Comparison of ENCODE assay signal across 11 mouse cellular contexts in genomic region chr1:74901686-74902085, GRCm38 (mm10). TPM values are rescaled to one million over a fixed set of nuclear protein-coding genes. Genes with fewer than 3 reads are reported as not detected.
DNase-seq lines count a peak whose midpoint lies in the region; ATAC-seq and TF ChIP-seq lines count a peak whose summit lies in the region.
"Had no signal": no experiment of that assay in that cellular context is flagged by ENCODE, and none has a peak within 500 bp of the region (broad histone marks: within the 10 kb centered on the region; RNA-seq: fewer than 3 reads in every experiment).

No protein-coding gene starts in this region.

- no peaks in the 10 kb centered on the region for H3K36me3 ChIP-seq in forebrain, embryonic 10.5 days (replicated peaks)
- no peaks in the 10 kb centered on the region for H3K36me3 ChIP-seq in forebrain, embryonic 12.5 days (replicated peaks)
- no peaks in the 10 kb centered on the region for H3K36me3 ChIP-seq in neural tube, embryonic 15.5 days
- H3K36me3 ChIP-seq in intestine, postnatal 0 days (ENCODE audit: control insufficient read depth, insufficient read depth) = no peaks in the 10 kb centered on the region

- no peaks in the 10 kb centered on the region for H3K9me3 ChIP-seq in forebrain, embryonic 10.5 days
- no peaks in the 10 kb centered on the region for H3K9me3 ChIP-seq in forebrain, embryonic 12.5 days
- no peaks in the 10 kb centered on the region for H3K9me3 ChIP-seq in neural tube, embryonic 15.5 days (replicated peaks)
- no peaks in the 10 kb centered on the region for H3K9me3 ChIP-seq in intestine, postnatal 0 days (ENCODE audit: control insufficient read depth)

- TF ChIP-seq CTCF in intestine, postnatal 0 days (IDR thresholded peaks at IDR 0.05; ENCODE audit: low read depth) = peak; percentile 68

- WGBS in forebrain, embryonic 10.5 days = 7% methylated on average over 3 of the region's 3 CpGs
- 0% methylated on average over 3 of the region's 3 CpGs for WGBS in forebrain, embryonic 12.5 days
- 7% methylated on average over 3 of the region's 3 CpGs for WGBS in neural tube, embryonic 15.5 days
- 16% methylated on average over 3 of the region's 3 CpGs for WGBS in intestine, postnatal 0 days

- H3K9ac ChIP-seq in forebrain, embryonic 12.5 days = no peak overlapping the region
- H3K9ac ChIP-seq in neural tube, embryonic 15.5 days (replicated peaks) = no peak overlapping the region
- no peak overlapping the region for H3K9ac ChIP-seq in intestine, postnatal 0 days (ENCODE audit: low read depth, low read length)

- no peak overlapping the region for H3K4me3 ChIP-seq in forebrain, embryonic 10.5 days
- H3K4me3 ChIP-seq in forebrain, embryonic 12.5 days (replicated peaks) = no peak overlapping the region
- no peak overlapping the region for H3K4me3 ChIP-seq in neural tube, embryonic 15.5 days (replicated peaks)
- H3K4me3 ChIP-seq in intestine, postnatal 0 days (ENCODE audit: low read depth, low read length) = no peak overlapping the region

- peaks cover 93% of the 10 kb centered on the region for H3K27me3 ChIP-seq in forebrain, embryonic 10.5 days (ENCODE audit: poor library complexity, severe bottlenecking)
- H3K27me3 ChIP-seq in forebrain, embryonic 12.5 days = peaks cover 96% of the 10 kb centered on the region
- H3K27me3 ChIP-seq in neural tube, embryonic 15.5 days (replicated peaks) = peaks cover 81% of the 10 kb centered on the region
- peaks cover 34% of the 10 kb centered on the region for H3K27me3 ChIP-seq in intestine, postnatal 0 days (replicated peaks; ENCODE audit: control insufficient read depth, insufficient read depth, low read length)

- peak; percentile 61 for DNase-seq in forebrain, embryonic 10.5 days (ENCODE audit: extremely low spot score, low spot score)
- peak; percentile 65 for DNase-seq in neural tube, embryonic 10.5 days (ENCODE audit: extremely low spot score, low spot score)
- DNase-seq in c-Kit-positive CD71-positive TER-119-positive erythroid progenitor cells, embryonic 14.5 days (ENCODE audit: low spot score) = peak; percentile 42
- DNase-seq in lung, postnatal 14 days = peak; percentile 66

- H3K27ac ChIP-seq in forebrain, embryonic 10.5 days = no peak overlapping the region
- no peak overlapping the region for H3K27ac ChIP-seq in forebrain, embryonic 12.5 days
- H3K27ac ChIP-seq in neural tube, embryonic 15.5 days (replicated peaks) = no peak overlapping the region
- H3K27ac ChIP-seq in intestine, postnatal 0 days (ENCODE audit: low read depth, low read length) = no peak overlapping the region
- H3K27ac ChIP-seq: macrophage had no signal

- peaks cover 31% of the 10 kb centered on the region for H3K4me1 ChIP-seq in forebrain, embryonic 10.5 days
- H3K4me1 ChIP-seq in forebrain, embryonic 12.5 days = peaks cover 26% of the 10 kb centered on the region
- peaks cover 10% of the 10 kb centered on the region for H3K4me1 ChIP-seq in neural tube, embryonic 15.5 days
- no peaks in the 10 kb centered on the region for H3K4me1 ChIP-seq in intestine, postnatal 0 days (replicated peaks; ENCODE audit: control insufficient read depth, insufficient read depth, low read length)

- H3K4me2 ChIP-seq in forebrain, embryonic 12.5 days = no peak overlapping the region
- H3K4me2 ChIP-seq in neural tube, embryonic 15.5 days = no peak overlapping the region
- no peak overlapping the region for H3K4me2 ChIP-seq in intestine, postnatal 0 days (replicated peaks; ENCODE audit: low read depth)

- no peak for ATAC-seq in forebrain, embryonic 12.5 days (ENCODE audit: low FRiP score)
- ATAC-seq in neural tube, embryonic 15.5 days (ENCODE audit: low FRiP score) = no peak
- ATAC-seq in intestine, postnatal 0 days = no peak
- no peak; the same call in 1 of the 2 replicates for ATAC-seq in granulocyte monocyte progenitor cell, adult 5-6 weeks (replicated peaks; ENCODE audit: poor library complexity, severe bottlenecking)
- ATAC-seq: Patski had no signal

RNA-seq across cellular contexts. Expression of gene Cryba2, which starts 8.7 kb away (rescaled TPM):
- not detected in 2 replicates for polyA plus RNA-seq in forebrain, embryonic 10.5 days (2016; fragmentation: Nextera tagmentation; extraction: Ambion mirVana)
- polyA plus RNA-seq in forebrain, embryonic 12.5 days (2016; fragmentation: Nextera tagmentation; extraction: Ambion mirVana) = not detected in 2 replicates
- polyA plus RNA-seq in neural tube, embryonic 15.5 days (2015; fragmentation: Nextera tagmentation; extraction: Ambion mirVana) = 0.41 and 1.5 TPM in 2 replicates
- 0.71 and 1.2 TPM in 2 replicates for polyA plus RNA-seq in intestine, postnatal 0 days (2015; fragmentation: Nextera tagmentation; extraction: Ambion mirVana)
- not detected in 2 replicates for total RNA-seq in granulocyte monocyte progenitor cell, adult 5-6 weeks (2014; fragmentation: Nextera tagmentation)
- total RNA-seq in granulocyte monocyte progenitor cell, adult 5-6 weeks (2017) = not detected in 2 replicates
- polyA plus RNA-seq: heart, embryonic 14.5 days; macrophage; Patski had no signal

RNA-seq across cellular contexts. Expression of gene Fev, which starts 16.5 kb away (rescaled TPM):
- polyA plus RNA-seq in forebrain, embryonic 10.5 days (2016; fragmentation: Nextera tagmentation; extraction: Ambion mirVana) = not detected in 2 replicates
- not detected in 2 replicates for polyA plus RNA-seq in forebrain, embryonic 12.5 days (2016; fragmentation: Nextera tagmentation; extraction: Ambion mirVana)
- polyA plus RNA-seq in neural tube, embryonic 15.5 days (2015; fragmentation: Nextera tagmentation; extraction: Ambion mirVana) = 0.73 TPM in 1 of 2 replicates, not detected in the other
- polyA plus RNA-seq in intestine, postnatal 0 days (2015; fragmentation: Nextera tagmentation; extraction: Ambion mirVana) = 0.59 and 1.3 TPM in 2 replicates
- not detected in 2 replicates for total RNA-seq in granulocyte monocyte progenitor cell, adult 5-6 weeks (2014; fragmentation: Nextera tagmentation)
- total RNA-seq in granulocyte monocyte progenitor cell, adult 5-6 weeks (2017) = not detected in 2 replicates
- polyA plus RNA-seq: macrophage, Patski had no signal

RNA-seq across cellular contexts. Expression of gene Cfap65, which starts 33.7 kb away (rescaled TPM):
- 0.04 and 0.25 TPM in 2 replicates for polyA plus RNA-seq in forebrain, embryonic 10.5 days (2016; fragmentation: Nextera tagmentation; extraction: Ambion mirVana)
- polyA plus RNA-seq in forebrain, embryonic 12.5 days (2016; fragmentation: Nextera tagmentation; extraction: Ambion mirVana) = 0.24 and 0.55 TPM in 2 replicates
- polyA plus RNA-seq in neural tube, embryonic 15.5 days (2015; fragmentation: Nextera tagmentation; extraction: Ambion mirVana) = 0.41 and 0.43 TPM in 2 replicates
- 0.03 and 0.04 TPM in 2 replicates for polyA plus RNA-seq in intestine, postnatal 0 days (2015; fragmentation: Nextera tagmentation; extraction: Ambion mirVana)
- not detected in 2 replicates for total RNA-seq in granulocyte monocyte progenitor cell, adult 5-6 weeks (2014; fragmentation: Nextera tagmentation)
- not detected in 2 replicates for total RNA-seq in granulocyte monocyte progenitor cell, adult 5-6 weeks (2017)
- polyA plus RNA-seq: heart, embryonic 14.5 days; macrophage; Patski had no signal

RNA-seq across cellular contexts. Expression of gene Cdk5r2, which starts 47.0 kb away (rescaled TPM):
- 0.22 and 0.25 TPM in 2 replicates for polyA plus RNA-seq in forebrain, embryonic 10.5 days (2016; fragmentation: Nextera tagmentation; extraction: Ambion mirVana)
- 2.0 TPM in 2 replicates for polyA plus RNA-seq in forebrain, embryonic 12.5 days (2016; fragmentation: Nextera tagmentation; extraction: Ambion mirVana)
- 10.0 and 11.6 TPM in 2 replicates for polyA plus RNA-seq in neural tube, embryonic 15.5 days (2015; fragmentation: Nextera tagmentation; extraction: Ambion mirVana)
- polyA plus RNA-seq in intestine, postnatal 0 days (2015; fragmentation: Nextera tagmentation; extraction: Ambion mirVana) = 0.13 and 0.29 TPM in 2 replicates
- not detected in 2 replicates for total RNA-seq in granulocyte monocyte progenitor cell, adult 5-6 weeks (2014; fragmentation: Nextera tagmentation)
- total RNA-seq in granulocyte monocyte progenitor cell, adult 5-6 weeks (2017) = not detected in 2 replicates
- polyA plus RNA-seq: macrophage, Patski had no signal

RNA-seq across cellular contexts. Expression of gene Ihh, which starts 49.8 kb away (rescaled TPM):
- polyA plus RNA-seq in forebrain, embryonic 10.5 days (2016; fragmentation: Nextera tagmentation; extraction: Ambion mirVana) = 0.10 TPM in 1 of 2 replicates, not detected in the other
- 0.19 TPM in 1 of 2 replicates, not detected in the other for polyA plus RNA-seq in forebrain, embryonic 12.5 days (2016; fragmentation: Nextera tagmentation; extraction: Ambion mirVana)
- 0.84 and 3.0 TPM in 2 replicates for polyA plus RNA-seq in neural tube, embryonic 15.5 days (2015; fragmentation: Nextera tagmentation; extraction: Ambion mirVana)
- polyA plus RNA-seq in intestine, postnatal 0 days (2015; fragmentation: Nextera tagmentation; extraction: Ambion mirVana) = 24.9 and 25.3 TPM in 2 replicates
- not detected in 2 replicates for total RNA-seq in granulocyte monocyte progenitor cell, adult 5-6 weeks (2014; fragmentation: Nextera tagmentation)
- total RNA-seq in granulocyte monocyte progenitor cell, adult 5-6 weeks (2017) = not detected in 2 replicates
